Mouse (Mus musculus) urinary bladder, adult 2 months (tissue): ENCODE measurements around the gene Tbca. TPM values are rescaled to one million over a fixed set of nuclear protein-coding genes. Genes with fewer than 3 reads are reported as not detected.

Source experiments
- DNase-seq: peaks from one replicate; pipeline ENCODE4 v3.0.0; 2022; ENCODE audit warnings: low spot score
- polyA plus RNA-seq: library from polyadenylated mRNA; depleted of rRNA; stranded (reverse); fragments of >200 nt; gene quantifications from 2 replicates; pipeline ENCODE4 v1.2.3, GENCODE M21; 2012

Gene Tbca
- polyA plus RNA-seq, 1 experiment, result 359 TPM

DNA sequence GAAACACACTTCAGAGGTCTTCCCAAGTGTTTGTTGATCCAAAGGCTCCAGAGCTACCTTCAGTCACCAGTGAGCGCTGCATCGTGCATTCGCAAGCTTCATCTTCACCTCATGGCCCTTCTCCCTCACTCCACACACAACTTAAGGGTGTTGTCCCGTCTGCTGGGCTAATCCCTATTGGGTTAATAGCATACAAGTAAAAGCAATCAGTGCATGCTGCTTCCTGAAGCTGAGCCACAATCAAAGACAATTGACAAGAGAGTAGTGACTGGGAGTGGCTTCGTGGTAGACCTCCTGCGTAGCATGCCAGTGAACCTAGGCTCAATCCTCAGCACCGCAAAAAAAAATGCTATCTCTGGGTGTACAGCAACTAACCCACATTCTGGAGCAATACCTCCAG is 59.2 kb downstream of the Tbca start:
- no peak for DNase-seq

GRCm38 (mm10) chr13:94849351-94849750 is 60.6 kb downstream of the Tbca start:
- DNase-seq, result no peak

GRCm38 (mm10) chr13:94858016-94858575 is 69.4 kb downstream of the Tbca start:
- DNase-seq, result no peak

- DNase-seq, result no peak
Measured at GRCm38 (mm10) chr13:94859256-94859655, 70.5 kb downstream of the Tbca start.

DNA sequence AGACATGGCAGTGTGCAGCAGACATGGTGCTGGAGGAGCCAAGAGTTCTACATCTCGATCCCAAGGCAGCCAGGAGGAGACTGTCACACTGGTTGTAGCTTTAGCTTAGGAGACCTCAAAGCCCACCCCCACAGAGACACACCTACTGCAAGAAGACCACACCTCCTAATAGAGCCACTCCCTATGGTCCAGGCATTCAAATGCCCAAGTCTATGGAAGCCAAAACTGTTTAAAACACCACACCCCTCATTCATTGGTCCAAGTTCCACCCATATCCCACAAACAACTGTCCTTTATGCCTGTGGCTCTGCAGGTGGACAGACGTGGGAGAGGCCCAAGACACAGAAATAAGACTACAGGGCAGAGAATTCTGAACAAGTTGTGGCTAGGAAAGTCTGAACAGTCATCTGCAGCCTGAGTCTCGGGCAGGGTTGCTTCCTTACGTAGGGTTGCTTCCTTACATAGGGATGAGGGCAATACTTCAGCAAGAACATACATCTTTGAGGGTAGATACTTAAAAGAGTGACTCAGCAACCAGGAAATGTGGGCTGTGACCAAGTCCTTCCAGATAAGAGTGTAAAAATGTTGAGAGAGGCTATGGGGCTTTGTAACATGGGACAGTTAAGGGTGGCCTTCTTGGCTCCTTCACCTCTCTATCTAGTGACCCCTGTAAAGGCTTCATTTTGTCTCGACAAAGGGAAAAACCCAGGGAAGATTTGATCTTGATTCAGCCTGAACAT is 74.0 kb downstream of the Tbca start:
- DNase-seq, result no peak

DNA sequence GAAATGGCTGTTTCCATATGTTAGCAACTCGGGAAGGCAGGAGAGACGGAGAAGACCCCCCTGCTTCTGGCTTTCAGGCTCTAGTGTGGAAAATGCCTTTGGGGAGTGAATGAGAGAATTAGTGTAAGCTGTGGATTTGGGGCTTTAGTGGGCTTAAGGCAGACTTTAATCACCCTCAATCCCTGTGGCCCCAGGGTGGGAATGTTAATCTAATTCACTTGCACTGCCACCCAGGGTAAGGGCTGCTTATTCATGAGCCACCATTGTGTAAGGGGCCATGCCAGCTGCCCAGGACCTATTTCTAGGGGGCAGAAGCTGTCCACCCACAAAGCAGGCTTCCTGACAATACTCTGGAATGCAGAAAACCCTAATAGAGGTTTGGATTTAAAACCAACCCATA is 78.2 kb downstream of the Tbca start:
- no peak for DNase-seq

GRCm38 (mm10) chr13:94867772-94868171 is 79.1 kb downstream of the Tbca start:
- DNase-seq, result no peak

GRCm38 (mm10) chr13:94868478-94868950 is 79.8 kb downstream of the Tbca start:
- DNase-seq, result peak; percentile 45

- DNase-seq, result no peak
Measured at GRCm38 (mm10) chr13:94869541-94869940, 80.8 kb downstream of the Tbca start.

GRCm38 (mm10) chr13:94870071-94870460 is 81.4 kb downstream of the Tbca start:
- DNase-seq, result no peak

DNA sequence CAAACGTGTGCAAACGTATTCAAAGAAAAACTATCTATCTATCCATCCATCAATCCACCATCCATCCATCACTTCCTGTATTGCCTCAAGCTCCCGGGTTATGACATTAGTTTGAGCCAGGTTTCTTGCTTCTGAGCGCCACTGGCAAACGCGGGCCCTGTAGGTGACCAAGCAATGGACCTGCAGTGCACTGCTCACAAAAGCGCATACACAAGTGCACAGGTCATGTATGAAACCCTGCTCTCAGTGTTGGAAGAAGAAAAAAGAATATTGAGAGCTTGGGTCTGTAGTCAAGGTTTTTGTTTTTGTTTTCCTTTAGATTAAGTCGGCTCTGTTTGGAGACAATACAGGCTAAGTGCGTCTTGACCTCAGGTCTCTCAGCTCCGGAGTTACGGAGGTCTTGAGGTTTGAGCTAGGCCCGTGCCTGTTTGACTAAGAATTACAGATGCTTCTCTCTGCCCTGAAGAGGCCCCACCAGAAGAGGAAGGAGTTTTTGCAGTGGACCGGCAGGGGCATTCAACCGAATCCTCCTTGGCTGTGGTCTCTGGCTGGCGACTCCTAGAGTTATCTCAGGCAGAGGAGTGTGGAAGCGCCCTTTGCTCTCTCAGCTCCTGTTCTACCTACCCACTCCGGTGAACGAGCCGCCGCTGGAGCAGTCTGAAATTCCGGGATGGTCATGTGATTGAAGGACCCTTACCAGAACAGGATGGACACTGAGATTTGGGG is 81.9 kb downstream of the Tbca start:
- no peak for DNase-seq

- DNase-seq, result no peak
Measured at GRCm38 (mm10) chr13:94871806-94872320, 83.2 kb downstream of the Tbca start.

GRCm38 (mm10) chr13:94872439-94872838 is 83.7 kb downstream of the Tbca start:
- DNase-seq, result no peak

DNA sequence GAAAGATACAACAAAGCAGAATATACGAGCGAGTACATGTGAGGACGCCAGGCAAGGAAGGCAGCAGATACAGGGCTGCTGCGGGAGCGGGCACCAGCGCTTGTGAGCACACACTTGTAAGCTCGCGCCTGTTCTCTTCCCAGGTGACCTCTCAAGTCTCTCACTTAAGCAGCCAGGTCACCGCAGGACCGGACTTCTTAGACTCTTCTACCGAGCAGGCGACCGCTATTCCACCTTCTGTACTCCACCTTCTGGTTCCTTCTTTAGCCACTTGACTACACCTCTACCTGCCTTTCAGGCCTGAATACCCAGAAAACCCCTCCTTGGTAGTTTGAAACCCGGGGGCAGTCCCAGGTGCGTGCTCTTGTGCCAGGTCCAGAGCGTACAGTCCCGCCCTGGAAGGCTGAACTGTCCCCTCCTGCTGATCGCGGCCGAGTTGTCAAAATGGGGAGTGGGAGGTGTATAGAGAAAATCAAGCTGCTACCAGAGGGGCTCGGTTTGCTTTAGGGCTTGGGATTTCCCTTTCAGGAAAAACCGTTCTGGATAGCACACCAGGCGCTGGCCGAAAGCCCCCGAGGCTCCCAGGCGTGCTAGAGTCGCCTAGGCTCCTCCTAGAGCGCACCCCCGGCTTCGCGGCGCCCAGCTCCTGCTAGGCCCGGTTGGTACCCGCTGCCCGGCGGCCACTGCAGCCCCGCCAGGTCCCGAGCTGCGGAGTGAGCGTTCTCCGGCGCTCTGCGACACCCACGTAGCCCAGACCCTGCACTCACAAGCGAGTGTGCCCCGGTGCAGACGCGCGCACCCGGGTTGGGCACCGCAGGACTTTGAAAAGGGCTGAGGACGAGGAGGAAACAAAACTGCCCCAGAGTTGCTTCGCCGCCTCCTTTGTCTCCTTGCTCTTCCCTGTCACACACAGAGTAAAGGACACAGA is 84.7 kb downstream of the Tbca start:
- DNase-seq, result no peak

DNA sequence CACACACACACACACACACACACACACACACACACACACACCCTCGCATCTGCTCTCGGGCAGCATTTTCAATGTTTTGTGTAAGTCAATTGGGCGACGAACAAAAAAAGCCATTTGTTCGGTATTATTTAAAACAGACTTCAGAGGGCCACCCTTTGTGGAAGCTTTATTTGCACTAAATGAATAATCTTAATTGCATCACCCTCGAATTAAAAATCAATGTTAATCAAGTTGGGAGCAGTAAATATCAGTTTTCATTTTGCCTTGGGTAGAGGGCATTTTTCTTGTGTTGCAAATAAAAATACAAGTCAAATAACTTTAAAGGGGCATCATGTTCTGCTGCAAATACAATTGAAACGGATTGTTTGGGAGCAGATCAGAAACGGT is 85.3 kb downstream of the Tbca start:
- DNase-seq, result no peak

- DNase-seq, result no peak
Measured at GRCm38 (mm10) chr13:94874656-94875395, 86.1 kb downstream of the Tbca start.

DNA sequence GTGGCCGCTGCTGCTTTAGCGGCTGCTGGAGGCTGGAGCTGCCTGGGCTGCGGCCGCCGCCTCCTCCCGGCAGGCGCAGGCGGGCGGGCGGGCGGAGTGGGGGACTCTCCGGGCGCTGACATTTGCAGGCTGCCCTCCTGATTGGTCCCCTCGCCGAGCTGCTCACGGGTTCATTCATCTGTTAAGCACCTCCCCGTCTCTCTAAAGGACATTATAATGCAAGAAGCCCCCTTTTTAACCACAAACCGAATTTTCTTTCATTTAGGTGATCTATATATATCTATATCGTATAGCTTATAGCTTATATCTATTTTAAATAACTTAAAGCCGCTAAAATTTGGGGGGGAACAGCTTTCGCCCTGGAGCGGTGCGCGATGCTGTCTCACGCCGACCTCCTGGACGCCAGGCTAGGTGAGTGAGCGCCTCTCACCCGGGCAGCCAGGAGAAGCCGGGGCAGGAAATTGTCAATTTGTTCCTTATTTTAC is 86.7 kb downstream of the Tbca start, which contains the start of gene Otp:
Gene Otp, plus strand, starts transcription at position 207 of the 485 bp plus-strand sequence.
- DNase-seq, result no peak

DNA sequence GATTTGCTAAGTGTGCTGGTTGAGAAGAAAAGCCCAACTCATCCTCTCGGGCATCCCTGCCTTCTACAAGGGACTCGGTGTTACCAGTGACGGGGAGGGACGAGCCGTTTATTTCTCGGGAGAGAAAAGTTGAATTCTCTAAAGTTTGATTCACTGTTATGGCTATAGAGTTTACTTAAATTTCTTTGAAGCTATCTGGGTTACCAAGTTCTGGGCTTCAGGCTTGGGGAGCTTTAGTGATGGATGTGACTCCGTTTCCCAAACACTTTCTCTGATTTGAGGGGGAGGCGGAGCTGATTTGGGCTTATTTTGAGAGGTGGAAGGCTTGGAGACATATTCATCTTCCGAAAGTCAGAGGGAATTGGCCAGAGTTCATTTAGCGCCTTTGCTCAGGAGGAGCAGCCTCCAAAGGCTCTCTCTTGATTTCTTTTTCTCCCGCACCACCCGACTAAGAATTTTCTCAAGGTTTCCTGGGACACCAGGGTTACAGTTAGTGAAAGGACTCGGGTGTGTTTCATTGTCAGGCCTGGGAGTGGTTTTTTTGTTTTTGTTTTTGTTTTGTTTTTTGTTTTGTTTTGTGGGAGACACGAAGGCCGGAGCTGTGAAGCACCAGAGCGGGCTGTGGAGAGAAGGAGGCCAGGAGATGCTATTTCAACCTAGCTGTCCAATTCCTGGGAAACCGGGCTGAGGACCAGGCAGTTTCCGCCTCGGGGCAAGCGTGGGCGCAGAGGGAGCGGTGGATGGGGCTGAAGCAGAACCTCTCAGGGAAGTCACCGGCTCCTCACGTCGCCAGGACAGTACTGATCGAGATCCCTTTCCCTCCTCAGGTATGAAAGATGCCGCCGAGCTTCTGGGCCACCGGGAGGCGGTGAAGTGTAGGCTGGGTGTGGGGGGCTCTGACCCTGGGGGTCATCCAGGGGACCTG is 87.8 kb downstream of the Tbca start:
- DNase-seq, result no peak

DNA sequence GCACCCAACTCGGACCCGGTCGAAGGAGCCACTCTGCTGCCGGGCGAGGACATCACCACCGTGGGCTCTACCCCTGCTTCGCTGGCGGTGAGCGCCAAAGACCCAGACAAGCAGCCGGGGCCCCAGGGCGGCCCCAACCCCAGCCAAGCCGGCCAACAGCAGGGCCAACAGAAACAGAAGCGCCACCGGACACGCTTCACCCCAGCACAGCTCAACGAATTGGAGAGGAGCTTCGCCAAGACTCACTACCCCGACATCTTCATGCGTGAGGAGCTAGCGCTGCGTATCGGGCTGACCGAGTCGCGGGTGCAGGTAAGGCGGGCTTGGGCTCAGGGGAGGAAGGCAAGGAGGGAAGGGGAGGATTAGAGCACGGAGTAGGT is 88.5 kb downstream of the Tbca start:
- no peak for DNase-seq
